Mouse (Mus musculus) adipocyte (in vitro differentiated cells): ENCODE results near the gene Zfp462.

ENCODE experiments used
- DNase-seq: peaks from one replicate; pipeline ENCODE4 v3.0.0-alpha.2; 2016; ENCODE audit warnings: low spot score

Gene Zfp462

DNA sequence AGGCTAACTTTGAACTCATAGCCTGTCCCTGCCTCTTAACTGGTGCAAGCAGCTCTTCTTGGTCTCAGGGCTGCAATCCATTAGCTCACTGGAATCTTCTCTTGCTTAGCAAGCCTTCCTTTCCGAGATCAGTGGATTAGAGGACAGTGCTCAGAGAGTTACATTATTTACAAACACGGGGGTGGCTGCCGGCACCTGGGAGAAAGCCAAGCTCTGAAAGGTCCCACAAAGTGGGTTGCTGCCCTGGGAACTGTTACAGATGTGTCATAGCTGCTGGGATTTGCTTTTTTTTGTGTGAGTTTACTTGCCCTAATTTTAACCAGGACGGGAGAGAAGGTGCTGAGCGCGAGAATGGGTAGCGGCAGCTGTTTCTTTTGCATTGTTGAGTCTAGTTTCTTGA is 102.4 kb downstream of the Zfp462 start:
- DNase-seq = peak; percentile 37

DNA sequence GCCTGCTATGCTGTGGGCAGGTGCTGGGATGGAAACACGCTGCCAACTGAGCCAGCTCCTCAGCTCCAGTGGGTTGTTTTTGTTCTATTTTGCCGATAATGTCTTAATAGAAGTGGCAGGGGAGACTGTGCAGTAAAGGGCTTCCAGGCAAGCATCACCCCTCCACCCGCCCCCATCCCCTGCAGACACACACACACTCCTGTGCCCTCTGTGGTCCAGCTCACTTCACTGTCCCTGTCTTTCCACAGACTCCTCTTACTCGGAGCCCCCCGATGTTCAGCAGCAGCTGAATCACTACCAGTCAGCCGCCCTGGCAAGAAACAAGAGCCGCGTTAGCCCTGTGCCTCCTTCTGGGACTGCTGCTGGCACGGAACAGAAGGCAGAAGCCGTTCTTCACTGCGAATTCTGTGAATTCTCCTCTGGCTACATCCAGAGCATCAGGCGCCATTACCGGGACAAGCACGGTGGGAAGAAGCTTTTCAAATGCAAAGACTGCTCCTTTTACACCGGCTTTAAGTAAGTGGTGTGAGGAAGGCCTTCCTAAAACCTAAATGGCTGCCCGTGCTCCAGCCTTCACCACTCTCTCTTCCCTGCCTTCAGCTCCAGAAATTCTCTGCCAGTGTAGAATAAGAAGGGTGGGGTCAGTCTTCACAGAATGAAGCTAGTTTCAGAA is 105.2 kb downstream of the Zfp462 start:
- no peak for DNase-seq

DNA sequence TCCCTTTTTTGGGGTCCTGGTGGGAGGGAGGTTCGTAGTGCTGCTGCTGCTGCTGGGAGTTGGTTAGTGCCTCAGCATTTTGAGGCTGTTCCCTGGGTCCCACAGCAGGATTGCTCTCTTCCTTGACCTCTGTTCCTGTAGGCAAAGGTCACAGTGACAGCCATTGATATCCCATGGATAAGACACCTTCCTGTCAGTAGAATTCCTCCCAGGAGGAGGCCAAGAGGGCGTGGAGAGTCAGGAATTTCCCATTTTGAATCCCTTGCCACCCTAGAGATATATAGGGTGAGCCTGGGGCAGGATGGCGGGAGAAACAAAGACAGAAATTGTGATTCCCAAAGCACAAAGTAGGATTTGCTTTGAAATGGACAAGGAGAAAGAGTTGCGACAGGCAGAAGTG is 106.5 kb downstream of the Zfp462 start:
- DNase-seq = no peak

DNA sequence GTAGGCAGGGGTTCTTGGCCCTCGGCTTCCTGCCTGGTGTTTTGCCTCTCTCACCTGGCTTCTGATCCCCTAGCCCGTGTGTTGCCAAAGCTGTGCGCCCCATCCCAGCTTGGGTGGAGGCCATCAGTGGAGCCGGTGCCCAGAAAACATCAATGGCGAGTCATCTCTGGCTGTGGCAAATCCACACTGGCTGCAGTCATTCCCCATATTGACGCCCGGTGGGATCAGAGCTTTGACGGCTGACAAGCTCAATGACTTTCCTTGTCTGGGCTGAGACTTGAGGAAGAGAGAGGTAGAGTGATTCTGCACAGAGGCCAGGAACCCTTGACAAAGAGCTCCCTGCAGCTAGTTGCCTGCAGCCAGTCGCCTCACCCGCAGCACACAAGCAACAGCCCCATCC is 107.8 kb downstream of the Zfp462 start:
- DNase-seq = no peak

DNA sequence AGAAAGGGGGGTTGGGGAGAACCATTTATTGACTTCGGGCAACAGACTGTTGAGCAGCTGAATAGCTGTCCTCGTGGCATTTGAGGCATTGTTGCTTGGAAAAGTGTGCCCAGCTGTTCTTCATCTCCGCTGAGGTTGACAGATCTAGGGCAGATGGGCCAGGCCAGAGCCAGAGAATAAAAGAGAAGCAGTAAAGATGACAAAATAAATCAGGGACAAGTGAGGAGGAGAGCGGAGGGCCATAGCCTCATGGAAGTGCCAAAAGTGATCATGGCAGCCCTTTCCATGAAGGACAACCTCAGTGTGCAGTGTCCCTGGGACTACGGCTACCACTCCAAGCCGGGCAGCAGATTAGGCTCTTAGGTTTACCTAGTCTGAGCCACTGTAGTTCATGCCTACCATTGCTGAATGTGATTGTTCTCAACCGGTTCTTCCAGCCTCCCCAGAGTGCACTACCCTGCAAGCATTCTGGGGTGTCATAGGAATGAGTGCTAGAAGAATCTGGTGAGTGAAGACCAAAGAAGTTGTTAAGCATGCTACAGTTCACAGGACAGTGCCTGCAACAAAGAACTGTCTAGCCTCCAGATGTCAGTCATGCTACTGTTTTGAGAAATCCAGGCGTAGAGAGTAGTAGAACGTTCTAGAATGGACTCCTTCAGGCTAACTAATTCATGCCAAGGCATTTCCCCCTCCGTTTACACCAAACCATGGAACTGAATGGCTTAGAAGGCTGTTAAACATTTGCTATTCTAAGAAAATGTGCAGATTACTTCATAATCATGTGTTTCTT is 113.0 kb downstream of the Zfp462 start:
- DNase-seq = peak; percentile 36

DNA sequence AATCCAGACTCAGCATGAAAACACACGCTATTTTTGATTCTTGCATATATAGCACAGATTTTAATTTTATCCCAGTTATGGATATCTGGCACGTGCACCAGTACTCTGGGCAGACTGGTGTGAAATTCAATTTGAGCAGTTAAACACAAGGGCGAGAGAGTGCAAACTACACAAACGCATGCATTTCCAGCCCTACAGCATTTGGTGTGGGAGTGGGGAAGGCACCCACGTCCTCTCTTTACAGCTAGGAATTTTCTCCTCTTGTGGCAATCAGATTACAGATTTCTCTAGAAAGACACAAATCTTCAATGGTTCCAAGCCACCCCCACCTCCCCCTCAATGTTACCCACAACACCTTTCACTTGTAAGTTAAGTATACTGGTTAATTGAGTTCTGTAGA is 114.1 kb downstream of the Zfp462 start:
- DNase-seq = no peak

DNA sequence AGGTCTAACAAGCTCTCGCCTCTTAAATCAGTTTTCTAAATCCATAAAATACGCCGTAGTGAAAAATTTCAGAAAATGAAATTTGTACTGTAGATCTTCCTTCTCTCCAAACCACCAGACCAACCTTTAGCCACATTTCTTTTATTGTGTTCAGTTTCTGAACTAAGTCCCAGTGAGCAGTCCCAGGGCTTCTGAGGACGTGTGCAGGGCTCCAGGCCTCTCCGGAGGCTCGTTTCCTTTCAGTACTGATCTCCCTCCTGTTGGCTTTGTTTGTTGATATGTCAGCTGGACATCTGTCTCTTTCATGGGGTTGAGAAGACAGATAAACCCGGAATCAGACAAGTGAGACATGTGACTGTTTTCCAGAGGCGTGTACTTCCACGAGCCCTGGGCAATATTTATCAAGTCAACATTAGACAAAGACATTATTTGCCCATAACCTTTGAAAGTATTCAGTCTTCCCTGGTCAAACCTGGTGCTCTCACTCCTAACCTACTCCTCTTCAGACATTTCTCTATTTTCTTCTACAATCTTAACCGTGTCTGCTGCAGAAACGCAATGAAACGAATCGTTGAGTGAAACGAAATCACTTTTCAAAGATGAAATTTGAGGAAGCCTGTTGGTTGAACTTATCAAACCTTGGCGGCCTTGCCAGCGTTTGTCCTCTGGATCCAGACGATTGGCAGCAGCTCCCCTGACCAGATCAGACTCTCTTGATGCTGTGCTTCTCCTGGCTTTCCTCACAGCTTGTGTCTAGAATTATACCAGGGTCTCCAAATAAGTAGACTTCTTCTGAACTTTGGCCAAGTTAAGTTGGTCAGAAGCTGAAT is 121.7 kb downstream of the Zfp462 start:
- peak; percentile 79 for DNase-seq

DNA sequence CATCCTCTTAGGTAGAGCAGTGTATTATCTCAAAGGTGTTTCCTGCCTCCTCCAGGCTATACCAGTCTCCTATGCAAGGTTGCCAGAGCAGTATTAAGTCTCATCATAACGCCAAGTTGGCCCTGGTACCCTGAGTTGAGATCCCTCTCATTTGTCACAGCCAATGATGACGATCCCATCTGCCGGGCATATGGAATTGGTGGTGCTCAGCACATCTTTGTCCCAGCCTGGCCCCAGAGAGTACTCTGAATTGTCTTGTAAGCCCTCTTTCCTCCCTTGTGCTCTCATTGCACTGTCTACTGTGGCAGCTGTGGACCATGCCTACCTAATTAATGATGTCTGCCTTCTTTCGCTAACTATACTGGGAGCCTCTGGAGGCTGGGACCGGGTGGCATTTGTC is 126.7 kb downstream of the Zfp462 start:
- no peak for DNase-seq

DNA sequence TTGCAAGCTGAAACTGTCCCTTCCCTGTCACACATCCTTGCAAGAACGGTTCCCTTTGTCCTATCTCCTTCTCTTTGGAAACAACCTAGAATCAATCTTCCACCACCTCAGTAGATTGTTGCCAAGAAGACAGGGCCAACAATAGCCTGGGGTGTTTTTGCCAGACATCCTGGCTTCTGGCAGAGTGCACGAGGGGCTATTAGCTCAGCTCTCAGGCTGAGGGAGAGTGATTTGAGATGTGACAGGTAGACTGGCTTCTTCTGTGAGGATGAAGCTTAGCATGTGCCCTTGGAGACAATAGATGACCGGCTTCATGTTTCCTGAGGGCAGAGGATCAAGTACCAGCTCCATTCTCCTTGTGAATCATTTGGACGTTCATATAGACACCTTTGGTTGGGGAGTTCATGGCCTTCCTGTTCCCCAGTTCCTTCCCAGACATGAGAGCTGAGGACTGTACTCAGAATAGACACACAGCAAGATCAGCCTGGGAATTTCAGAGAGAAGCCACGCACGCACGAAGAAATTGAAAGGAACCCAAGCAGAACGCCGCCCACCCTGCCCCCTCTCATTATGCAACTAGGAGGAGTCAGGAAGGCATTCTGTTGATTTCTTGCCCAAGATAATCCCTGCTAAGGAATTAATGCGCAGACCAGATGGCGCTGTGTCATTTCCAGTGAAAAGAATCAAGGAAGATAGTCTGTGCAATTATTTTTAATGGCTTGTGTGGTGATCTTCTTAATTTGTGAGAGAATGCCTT is 132.5 kb downstream of the Zfp462 start:
- no peak for DNase-seq

DNA sequence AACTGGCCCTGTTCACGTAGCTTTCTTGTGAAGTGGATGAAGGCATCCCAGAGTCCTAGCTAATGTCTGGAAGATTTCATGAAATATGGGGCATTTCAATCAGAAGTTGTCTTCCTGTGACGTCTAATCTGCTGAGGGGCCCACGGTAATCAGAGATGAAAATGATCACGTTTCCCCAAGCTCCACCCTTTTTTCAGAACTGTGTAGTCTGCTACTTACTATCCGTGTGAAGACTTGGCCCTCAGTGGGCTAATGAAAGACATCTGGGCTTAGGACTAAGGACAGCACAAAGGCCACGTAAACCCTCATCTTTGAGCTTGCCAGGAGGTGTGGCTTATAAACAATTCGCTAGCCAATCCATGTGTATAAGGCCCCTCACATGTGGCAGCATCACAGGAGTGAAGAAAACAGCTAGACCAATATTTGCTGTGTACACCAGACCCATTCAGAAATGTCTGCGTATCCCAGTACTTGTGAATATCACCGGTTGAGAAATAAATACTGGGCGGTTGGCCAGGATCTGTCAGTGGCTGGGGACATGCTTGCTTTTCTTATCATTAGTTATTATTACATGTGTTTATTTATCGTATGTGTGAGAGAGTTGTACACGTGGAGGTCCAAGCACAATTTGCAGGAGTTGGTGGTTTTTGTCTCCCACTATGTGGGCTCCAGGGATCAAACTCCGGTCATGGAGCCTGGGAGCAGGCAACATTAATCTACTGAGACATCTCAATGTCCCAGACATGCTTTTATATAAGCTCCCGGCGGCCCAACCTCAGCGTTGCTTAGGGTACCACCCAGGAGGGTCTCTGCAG is 133.3 kb downstream of the Zfp462 start:
- peak; percentile 79 for DNase-seq

DNA sequence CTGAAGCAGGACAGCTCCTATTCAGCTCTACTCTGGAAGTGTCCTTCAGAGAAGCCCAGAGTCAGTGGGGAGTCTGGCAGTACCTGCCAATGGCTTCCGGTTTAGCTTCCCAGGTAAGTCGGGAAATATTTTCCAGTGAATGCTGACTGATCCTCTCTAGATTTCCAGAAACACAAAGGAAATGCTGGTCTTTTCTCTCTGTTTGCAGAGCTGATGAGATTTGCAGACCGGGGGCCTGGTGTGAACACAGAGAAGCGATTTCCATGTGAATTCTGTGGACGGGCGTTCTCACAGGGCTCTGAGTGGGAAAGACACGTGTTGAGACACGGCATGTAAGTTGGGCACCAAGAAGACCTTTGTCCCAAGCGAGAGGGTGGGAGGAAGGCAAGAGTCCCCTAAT is 134.2 kb downstream of the Zfp462 start:
- DNase-seq = peak; percentile 19

DNA sequence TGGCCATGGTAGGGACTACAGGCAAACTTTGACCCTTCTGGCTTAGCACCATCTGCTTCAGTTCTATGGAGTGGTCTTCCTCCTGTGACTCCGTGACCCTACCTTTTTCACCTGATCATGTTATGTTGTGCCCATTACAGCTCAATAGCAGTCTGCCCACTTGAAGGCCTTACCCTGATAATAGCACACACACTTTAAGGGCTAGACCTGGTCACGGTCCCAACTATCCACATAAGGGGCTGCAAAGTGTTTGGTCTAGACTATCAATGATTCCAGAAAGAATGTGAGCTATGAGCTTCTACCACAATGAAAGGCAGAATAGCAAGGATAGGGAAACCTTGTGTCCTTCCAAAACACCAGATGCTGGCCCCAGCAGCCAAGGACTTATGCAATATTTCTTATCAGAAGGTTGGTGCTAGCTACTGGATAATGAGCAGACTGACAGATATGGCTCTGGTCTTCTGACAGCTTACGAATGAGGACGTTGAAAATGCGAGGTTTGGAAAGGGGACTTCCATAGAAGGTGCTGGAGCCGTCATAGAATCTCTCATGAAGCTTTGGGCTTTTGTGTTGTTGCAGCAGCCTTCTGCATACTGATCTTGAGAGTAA is 139.3 kb downstream of the Zfp462 start:
- DNase-seq = no peak

DNA sequence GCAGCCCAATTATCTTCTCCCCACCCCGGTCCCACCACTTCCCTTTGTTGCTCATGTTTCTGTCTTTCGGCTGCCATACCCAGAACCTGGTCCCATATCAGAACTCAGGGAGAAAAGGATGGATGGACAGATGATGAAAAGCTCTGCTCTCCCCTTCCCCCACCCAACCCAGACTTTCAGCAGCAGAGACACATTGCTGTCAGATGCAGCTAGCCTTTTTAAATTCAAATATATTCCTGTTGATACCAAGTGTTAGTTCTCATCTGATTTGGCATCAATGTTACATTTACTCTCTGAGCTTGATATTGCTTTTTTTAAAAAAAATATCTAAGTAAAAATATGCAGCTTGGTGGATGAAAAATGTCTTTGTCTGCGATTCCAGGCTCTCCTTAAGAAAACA is 143.3 kb downstream of the Zfp462 start:
- DNase-seq = no peak

DNA sequence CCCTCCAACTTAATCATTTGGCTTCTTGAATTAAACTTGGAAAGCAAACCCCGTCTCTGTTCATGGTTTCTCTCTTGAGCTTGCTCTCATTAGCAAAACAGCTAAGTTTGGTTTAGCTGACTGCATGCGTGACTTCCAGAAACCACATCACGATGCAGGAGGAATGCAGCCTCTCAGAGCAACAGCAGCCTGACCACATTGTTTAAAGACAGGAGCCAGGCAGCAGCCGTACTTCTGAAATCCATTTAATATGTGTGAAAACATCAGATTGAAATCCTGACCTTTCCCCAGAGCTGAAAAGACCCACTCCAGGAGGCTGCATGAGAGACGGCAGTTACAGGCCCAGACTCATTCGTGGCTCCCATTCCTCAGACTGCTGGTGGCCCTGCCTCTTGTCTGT is 144.1 kb downstream of the Zfp462 start:
- DNase-seq = no peak

DNA sequence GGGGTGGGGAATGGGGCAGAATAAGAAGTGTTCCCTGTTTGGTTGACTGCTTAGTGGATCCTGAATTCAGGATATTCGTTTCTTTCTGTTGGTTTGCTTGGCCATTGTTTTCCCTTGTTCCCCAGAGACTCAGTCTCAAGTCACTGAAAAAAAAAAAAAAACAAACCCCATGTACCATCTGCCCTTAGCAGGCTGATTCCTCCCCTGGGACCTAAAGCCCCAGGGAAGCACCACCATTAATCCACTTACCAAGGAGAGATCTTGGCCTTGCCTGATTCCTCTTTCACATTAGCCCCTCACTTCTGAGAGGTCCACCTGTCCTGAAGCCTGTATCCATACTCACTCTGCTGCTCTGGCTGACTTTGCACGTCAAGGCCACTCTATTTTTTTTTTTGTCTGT is 152.3 kb downstream of the Zfp462 start:
- DNase-seq = no peak

DNA sequence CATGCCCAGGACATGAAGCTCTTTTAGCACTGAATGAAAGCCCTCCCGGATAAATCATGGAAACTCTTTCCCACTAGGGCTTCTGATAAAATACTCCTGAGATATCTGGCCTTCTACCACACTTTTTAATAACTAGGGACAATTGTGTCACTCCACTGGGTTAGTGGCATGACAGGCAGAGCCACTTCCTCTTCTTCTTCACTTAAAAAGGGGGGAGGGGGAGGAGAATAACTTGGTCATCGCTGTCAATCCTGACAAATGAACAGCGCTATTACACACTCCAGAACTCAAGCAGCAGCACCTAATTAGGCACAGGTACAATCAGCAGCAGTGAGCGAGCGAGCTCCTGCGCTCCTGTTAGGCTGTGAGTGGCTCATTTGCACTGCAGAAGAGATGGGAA is 153.5 kb downstream of the Zfp462 start:
- no peak for DNase-seq

DNA sequence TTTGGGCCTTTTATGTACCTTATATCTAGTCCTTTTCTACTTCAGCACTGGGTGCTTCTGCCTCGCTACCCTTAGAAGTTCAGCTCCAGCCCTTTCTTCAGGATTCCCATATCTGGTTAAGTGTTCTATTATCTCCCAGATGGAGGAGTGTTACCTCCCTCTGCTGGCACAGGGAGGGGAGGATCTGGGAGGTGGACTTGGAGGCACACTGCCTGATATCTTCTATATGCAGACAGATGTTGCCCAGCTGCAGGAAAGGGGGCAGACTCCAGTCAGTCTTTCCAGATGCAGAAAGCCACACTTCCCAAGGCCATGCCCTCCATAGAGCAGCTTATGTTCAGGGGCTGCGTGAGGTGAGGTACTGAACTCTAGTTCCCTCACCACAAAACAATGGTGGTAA is 156.0 kb downstream of the Zfp462 start:
- no peak for DNase-seq

DNA sequence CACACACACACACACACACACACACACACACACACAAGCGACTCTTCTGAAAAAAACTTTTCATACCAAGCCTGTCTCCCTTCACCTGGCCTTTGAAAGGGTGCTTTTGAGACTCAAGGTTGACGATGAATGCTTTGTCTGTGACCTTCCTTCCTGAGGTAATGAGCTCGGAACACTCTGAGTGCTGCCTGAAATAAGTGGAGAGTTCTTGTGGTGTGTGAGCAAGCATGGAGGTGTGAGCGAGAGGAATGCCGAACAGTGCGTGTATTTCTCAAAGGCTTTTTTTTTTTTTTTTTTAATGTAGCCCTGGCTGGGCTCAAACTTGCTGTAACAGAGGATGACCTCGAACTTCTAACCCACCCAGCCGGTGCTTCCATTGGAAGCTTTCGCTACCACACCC is 156.8 kb downstream of the Zfp462 start:
- no peak for DNase-seq

DNA sequence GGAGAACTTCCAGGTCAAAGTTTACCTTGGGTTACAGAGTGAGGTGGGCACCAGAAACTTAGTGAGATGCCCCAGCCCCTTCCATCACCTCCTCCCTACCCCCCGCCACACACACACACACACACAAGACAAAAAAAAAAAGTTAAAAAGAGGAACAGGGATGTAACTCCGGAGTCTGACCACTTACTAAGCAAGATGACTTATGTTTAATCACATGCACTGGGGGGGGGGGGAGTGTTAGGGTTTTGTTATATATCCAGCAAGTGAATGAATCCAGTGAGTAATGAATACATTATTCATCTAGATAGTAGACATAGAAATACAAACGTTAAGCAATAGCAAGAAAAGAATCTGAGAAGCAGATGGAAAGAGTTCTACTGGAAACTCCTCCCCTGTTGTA is 157.5 kb downstream of the Zfp462 start:
- DNase-seq = no peak

DNA sequence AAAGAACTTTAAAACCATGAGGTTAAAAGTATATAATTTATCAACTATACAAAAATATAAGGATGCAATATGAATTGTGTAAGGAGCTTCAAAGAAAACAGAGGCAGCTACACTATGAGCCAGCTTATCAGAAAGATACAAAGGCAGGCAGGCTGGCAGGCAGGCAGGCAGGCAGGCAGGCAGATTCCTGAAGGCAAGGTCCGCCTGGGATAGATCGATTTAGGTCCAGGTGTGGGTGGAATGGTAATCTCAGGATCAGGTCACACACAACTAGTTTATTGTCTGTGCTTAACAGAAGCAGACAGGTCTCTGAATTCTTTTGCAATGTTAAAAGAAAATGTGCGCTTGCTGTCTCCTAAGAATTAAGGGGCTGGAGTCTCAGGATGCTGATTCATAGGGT is 158.7 kb downstream of the Zfp462 start:
- no peak for DNase-seq
